Mouse (Mus musculus): ENCODE results near the gene Spata4. TPM values are rescaled to one million over a fixed set of nuclear protein-coding genes. Genes with fewer than 3 reads are reported as not detected.

The Spata4 gene
- total and polyA plus RNA-seq, 3 experiments = not detected

- Histone ChIP-seq H3K9ac (ENCODE audit: control insufficient read depth, low read depth, low read length, poor library complexity, severe bottlenecking) (no peak overlapping the region), H3K79me2 (ENCODE audit: control insufficient read depth, insufficient read depth, low read length, poor library complexity) (no peaks in the 10 kb centered on the region), H3K4me3 (ENCODE audit: control insufficient read depth in 1 of 2, insufficient read depth in 1 of 2, low read depth in 2 of 2, low read length in 2 of 2) (no peak overlapping the region), H3K27ac (ENCODE audit: control insufficient read depth, low read depth, low read length) (no peak overlapping the region), H3K36me3 (ENCODE audit: control insufficient read depth in 1 of 2, insufficient read depth in 2 of 2, low read length in 2 of 2) (no peaks in the 10 kb centered on the region), H3K27me3 (ENCODE audit: control insufficient read depth in 1 of 2, insufficient read depth in 2 of 2, low read length in 2 of 2) (no peaks in the 10 kb centered on the region), H3K9me3 (replicated peaks; ENCODE audit: insufficient read depth, low read length) (no peaks in the 10 kb centered on the region), H3K4me1 (ENCODE audit: control insufficient read depth in 1 of 2, insufficient read depth in 2 of 2, low read length in 2 of 2) (no peaks in the 10 kb centered on the region)
- no peak for DNase-seq (ENCODE audit: low read depth, low spot score)
- TF ChIP-seq TAL1 (IDR thresholded peaks at IDR 0.05; ENCODE audit: low read length) (no peak), MYB (IDR thresholded peaks at IDR 0.05; ENCODE audit: low read depth, low read length) (no peak), KAT2A (conservative IDR thresholded peaks at IDR 0.05; ENCODE audit: low read depth, low read length) (no peak)
Observed at GRCm38 (mm10) chr8:54638634-54639033, 38.1 kb downstream of the Spata4 start.

Other genes starting within 250 kb of the Spata4 start
- 0.27 TPM in 1 of 2 replicates, not detected in the other for gene Asb5, start 71.2 kb upstream of the Spata4 start, total RNA-seq (2012; rRNA removed)
- gene Asb5, start 71.2 kb upstream of the Spata4 start, polyA plus RNA-seq (2012; ENCODE audit: insufficient read depth in 1 of 2, insufficient read length in 2 of 2, low read depth in 1 of 2, low replicate concordance in 2 of 2, missing spikeins in 1 of 2) = 1 to 10 TPM in 1 of 2 experiments, not detected in 1; 1.4 TPM
- 69.0 and 69.7 TPM in 2 replicates for gene Spcs3, start 70.8 kb upstream of the Spata4 start, total RNA-seq (2012; rRNA removed)
- gene Spcs3, start 70.8 kb upstream of the Spata4 start, polyA plus RNA-seq (2012; ENCODE audit: insufficient read depth in 1 of 2, insufficient read length in 2 of 2, low read depth in 1 of 2, low replicate concordance in 2 of 2, missing spikeins in 1 of 2) = 100 to 1,000 TPM in 1 of 2 experiments, 10 to 100 TPM in 1; 78.0 to 140 TPM

Data from MEL (cell line).